Mouse (Mus musculus) urinary bladder, adult 18-20 months (tissue): ENCODE measurements around the gene Cdkn1a.
A peak's percentile ranks its signal among the peaks of the same experiment; 100 is the strongest.
"Not testable (repeated sequence)": the region's sequence is repeated elsewhere in the genome, so short reads cannot be mapped to it uniquely, and the experiment has no call there.

Experiments used
- DNase-seq, 2 experiments: peaks; one replicate each; pipeline ENCODE4 v3.0.0; 2022; ENCODE audit warnings: low spot score in 2 of 2, mixed read lengths in 2 of 2

Gene Cdkn1a

DNA sequence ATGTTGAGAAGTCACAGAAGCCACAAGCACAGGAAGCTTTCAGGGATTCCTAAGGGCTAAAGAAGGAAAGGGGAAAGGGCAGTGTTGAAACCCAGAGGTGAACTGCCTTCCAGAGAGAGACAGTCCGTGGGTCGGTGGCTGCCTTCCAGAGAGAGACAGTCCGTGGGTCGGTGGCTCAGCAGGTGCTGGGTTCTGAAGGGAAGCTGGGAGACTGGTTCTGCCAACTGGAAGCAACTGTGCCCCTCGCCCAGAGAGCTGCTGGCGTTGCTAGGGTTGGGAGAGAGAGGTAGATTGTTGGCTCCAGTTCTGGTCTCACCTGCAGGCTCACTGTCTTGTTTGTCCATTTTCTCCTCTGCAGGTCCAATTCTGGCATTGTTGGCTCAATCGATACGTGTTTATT is 32.3 kb upstream of the Cdkn1a start:
- DNase-seq: no peak

GRCm38 (mm10) chr17:29059581-29059980 is 31.2 kb upstream of the Cdkn1a start:
- no peak for DNase-seq

DNA sequence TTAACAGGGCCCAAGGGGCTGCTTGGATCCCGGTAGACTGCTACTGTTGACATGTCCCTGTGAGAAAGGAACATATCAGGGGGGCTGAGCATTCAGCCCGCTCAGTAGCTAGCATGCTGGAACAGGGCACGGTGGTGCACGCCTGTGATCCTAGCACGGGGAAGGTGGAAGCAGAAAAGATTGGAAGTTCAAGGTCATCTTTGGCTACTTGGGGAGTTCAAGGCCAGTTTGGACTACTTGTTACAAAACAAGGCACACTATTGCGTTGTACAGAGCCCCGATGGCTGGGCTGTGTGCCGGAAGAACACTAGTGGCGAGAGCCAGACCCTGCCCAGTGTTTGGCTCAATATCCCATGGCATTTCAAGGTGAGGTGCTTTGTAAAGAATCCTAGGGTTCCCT is 29.8 kb upstream of the Cdkn1a start:
- no peak for DNase-seq

DNA sequence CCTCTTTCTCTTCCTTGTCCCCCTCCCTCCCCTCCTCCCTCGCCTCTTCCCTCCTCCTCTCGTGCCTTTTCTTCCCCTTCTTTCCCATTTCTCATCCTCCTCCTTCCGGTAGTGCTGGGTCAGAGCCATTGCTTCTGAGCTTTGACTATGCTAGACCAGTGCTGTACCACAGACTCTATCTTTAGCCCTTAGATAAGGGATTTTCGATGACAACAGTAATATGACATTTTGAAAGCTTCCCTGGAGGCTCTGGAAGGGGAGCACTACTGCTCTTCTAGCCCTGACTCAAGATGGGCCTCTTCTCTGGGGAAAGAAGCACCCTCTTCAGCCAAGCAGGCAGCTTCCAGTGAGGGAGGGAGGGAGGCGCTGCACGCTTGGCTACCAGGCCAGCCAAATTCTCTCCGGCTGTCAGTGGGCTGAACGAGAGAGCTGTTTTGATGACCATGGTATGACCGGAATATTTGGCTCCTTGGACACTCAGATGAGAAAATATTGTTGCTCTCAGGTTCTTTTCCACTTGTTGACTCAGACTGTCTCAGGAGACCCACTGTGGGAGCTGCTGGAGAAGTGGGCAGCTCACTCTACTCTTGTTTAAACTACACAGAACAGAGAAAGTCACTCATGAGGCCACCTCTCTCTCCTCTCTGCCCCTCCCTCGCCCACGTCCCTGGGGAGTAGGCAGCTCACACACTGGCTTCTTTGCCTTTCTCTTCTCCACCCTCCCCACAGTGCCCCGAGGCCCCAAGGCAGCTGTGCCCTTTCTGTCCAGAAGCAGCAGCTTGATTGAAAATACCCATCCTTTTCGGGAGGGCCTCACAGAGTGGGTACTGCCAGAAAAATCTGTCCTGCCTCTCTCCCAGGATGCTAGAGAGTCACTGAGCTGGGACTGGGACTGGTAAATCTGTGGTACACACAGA is 28.4 kb upstream of the Cdkn1a start:
- DNase-seq: no peak

DNA sequence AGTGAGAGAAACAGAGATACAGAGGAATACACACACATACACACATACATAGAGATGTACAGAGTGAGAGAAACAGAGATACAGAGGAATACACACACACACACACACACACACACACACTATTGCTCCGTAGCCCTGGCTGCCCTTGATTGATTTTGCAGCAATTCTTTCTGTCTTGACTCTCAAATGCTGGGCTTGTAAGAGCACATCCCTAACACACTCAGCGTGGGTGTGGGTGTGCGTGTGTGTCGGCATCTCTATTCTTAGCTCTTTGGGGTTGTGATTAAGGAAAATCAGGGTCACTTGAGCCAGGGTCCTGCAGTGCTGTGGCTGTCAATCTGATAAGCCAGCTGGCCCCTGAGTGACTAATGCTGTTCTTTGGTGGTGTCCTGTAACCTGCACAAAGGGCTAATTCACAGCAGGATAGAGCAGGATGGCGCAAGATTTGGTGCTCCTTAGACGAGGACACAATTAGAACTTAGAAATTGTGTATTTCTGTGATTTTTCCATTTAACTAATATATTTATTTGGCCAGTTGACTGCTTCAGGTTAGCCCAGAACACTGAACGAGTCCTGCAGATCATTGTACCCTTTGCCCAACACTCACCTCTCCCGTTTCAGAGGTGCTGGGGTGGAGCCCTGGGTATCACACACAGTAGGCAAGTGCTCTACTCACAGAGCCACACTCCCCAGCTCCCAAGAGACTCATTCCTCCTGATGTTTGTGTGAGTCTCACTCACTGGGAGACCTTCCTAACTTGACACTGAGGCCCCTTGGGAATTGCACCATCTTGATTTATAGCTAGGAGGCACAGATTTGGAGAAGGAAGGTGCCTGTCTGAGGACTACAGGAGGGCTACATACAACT is 27.4 kb upstream of the Cdkn1a start:
- DNase-seq: no peak

- DNase-seq: no peak
Measured at GRCm38 (mm10) chr17:29063988-29064285, 26.8 kb upstream of the Cdkn1a start.

DNA sequence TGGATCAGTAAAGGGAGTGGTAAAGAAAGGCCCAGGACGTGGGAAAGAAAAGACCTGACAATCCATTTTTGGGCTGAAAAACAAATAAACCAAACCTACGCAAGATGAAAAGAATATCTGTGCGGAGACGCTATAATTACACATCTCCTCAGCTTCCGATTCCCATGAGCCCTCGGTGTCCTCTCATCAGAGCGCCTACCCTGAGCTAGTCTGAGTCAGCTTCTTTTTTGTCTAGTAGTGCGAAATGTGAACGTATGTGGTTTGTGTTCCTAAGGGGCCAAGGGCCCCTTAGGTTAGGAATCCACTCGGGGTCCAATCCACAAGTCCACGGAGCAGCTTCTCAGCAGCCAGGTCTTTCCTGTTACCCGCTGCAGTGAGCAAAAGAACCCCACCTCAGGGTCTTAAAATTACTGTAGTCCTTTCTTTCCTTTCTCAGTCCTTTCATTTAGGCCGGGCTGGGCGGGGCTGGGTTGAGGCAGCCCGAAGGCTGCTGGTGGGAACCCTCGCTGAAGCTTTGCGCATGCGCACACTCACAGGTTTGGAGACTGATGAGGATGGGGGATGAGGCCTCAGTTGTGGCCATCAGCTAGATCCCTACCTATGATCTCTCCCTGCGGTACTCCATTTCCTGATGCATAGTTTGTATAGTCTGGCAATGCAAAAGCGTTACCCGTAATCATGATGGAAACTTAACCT is 25.4 kb upstream of the Cdkn1a start:
- DNase-seq: no peak

GRCm38 (mm10) chr17:29065971-29066370 is 24.8 kb upstream of the Cdkn1a start:
- no peak for DNase-seq

DNA sequence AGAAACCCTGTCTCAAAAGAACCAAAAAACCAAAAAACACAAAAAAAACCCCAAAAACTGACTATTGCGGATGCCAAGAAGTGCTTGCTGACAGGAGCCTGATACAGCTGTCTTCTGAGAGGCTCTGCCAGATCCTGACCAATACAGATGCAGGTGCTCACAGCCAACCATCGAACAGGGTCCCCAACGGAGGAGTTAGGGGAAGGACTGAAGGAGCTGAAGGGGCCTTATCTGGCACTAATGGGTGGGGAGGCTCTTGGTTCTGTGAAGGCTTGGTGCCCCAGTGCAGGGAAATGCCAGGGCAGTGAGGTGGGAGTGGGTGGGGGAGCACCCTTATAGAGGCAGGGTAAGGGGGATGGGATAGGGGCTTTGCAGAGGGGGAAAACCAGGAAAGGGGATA is 23.4 kb upstream of the Cdkn1a start:
- DNase-seq: not testable (repeated sequence)

DNA sequence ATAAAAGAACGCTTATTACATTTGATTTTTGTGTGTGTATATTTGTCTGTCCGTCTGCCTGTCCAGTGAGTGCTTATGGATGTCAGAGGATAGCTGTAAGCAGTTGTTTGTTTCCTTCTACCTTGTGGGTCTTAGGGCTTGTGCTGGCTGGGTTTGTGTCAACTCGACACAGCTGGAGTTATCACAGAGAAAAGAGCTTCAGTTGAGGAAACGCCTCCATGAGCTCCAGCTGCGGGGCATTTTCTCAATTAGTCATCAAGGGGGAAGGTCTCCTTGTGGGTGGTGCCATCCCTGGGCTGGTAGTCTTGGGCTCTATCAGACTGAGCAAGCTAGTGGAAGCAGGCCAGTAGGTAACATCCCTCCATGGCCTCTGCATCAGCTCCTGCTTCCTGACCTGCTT is 22.9 kb upstream of the Cdkn1a start:
- no peak for DNase-seq

DNA sequence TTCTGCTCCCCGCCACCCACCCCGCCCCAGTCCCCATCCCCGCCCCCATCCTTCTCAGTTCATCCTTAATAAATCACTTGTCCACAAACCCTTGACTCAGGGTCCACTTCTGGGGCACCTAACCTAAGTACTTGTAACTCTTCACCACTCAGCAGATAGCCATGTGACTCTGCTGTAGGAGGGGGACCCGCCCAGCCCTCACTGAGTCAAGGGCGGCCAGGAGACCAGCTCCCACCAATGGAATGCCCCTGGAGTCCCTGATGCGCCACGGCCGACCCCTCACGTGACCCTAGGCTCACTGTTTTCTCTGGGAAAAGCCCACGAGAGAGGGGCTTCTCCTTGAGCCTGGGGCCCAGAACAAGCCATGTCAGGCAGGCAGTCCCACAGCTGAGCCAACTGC is 21.7 kb upstream of the Cdkn1a start:
- DNase-seq: no peak

DNA sequence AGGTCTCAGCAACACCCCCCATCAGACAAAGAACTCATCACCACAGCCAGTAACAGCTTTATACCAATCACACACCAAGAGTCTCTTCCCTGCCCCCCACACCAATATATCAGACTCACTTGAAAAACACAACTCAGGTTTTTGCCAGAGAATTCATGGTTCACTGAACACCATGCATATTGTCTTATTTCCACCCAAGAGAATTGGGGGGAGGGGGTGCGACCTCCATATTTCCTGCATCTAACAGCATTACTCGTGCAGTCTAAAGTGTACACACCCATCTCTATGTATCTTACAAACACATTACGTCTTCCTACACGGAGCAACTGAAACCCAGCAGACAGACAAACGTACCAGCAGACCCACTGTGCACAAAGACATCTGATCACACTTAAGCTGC is 19.0 kb upstream of the Cdkn1a start:
- no peak for DNase-seq

- no peak for DNase-seq
Measured at GRCm38 (mm10) chr17:29072701-29073307, 18.0 kb upstream of the Cdkn1a start.

- DNase-seq: no peak
Measured at GRCm38 (mm10) chr17:29073313-29073712, 17.5 kb upstream of the Cdkn1a start.

DNA sequence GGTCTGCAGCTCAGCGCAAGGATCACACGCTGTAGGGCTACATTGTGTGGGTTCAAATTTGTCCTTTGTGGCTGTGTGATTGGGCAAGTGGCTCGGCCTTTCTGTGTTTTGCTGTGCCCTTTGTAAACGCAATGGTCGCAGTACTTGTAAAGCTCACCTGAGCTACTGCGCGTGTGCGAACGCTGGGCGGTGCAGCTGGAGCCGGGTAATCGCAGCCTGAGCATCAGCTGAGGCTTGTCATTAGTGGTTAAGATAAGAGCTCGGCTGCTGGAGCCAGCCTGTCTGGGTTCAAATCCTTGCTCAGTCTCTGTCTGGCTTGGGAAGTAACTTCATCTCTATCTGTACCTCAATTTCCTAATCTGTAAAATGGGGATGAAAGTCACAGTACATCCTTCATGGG is 16.7 kb upstream of the Cdkn1a start:
- DNase-seq: no peak

GRCm38 (mm10) chr17:29076235-29076634 is 14.5 kb upstream of the Cdkn1a start:
- no peak for DNase-seq

GRCm38 (mm10) chr17:29077786-29078509 is 12.8 kb upstream of the Cdkn1a start:
- DNase-seq: no peak

- peak; percentile 83 to 93 for DNase-seq
Measured at GRCm38 (mm10) chr17:29078519-29079383, 12.0 kb upstream of the Cdkn1a start.

DNA sequence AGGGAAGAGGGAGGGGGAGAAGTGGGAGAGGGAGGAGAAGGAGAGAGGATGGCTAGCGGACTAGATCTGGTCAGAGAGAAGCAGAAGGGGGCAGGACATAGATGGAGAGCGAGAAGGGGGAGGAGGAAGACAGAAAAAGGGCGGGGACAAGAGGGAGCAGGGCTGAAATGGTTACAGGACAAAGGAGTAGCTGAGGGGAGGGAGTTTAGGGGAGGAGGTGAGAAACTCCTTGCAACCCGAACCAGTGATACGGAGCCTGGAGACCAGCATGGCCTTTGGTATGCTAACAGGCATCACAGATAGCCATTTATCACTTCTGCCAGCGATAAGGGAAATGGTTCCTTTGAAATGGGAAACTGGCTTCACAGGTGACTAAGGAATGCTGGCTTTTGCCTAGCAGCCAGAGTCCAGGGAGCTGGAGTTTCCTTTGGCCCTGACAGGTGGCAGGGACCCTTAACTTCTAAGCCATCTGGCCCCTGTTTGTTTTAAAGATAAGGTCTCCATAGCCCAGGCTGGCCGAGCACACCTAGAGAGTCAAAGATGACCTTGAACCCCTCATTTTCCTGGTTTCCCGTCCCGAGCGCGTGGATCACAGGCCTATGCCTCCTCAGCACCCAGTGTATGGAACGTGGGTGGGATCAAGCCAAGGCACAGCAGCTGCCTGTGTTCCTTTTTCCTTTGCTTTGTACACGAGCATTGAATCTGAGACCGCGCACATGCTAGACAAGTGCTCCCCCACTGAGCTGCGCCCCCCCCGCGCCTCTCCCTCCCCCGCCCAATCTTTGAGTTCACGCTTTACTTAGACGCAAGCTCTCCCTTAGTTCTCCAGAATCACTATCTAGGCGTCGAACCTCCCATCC is 9.8 kb upstream of the Cdkn1a start:
- no peak for DNase-seq
